Mouse (Mus musculus) cerebellum, postnatal 25 days (tissue): Measurements from ENCODE around the gene Dhh.
"Not testable (repeated sequence)": the region's sequence is repeated elsewhere in the genome, so short reads cannot be mapped to it uniquely, and the experiment has no call there.

Experiments used
- DNase-seq, 2 experiments: peaks; one replicate each; pipeline ENCODE4 v3.0.0; 2021; ENCODE audit warnings: mixed read lengths in 2 of 2

Dhh gene

GRCm38 (mm10) chr15:98897928-98898800, at the start of gene Dhh:
TSS of gene Dhh (minus strand) at chr15:98898540.
- DNase-seq = peak in 1 of 2 experiments; percentile 43

- DNase-seq = no peak
Observed at GRCm38 (mm10) chr15:98947884-98948283, 49.5 kb upstream of the Dhh start.

GRCm38 (mm10) chr15:98943133-98943532, 44.8 kb upstream of the Dhh start:
- no peak for DNase-seq

- no peak for DNase-seq
Observed at GRCm38 (mm10) chr15:98942081-98942480, 43.7 kb upstream of the Dhh start.

- DNase-seq = no peak
Observed at GRCm38 (mm10) chr15:98941539-98941938, 43.2 kb upstream of the Dhh start.

GRCm38 (mm10) chr15:98940816-98941215, 42.5 kb upstream of the Dhh start:
- peak; percentile 56 to 61 for DNase-seq

GRCm38 (mm10) chr15:98934217-98934839, 36.0 kb upstream of the Dhh start, which contains the start of gene Tuba1b:
TSS of gene Tuba1b (minus strand) at chr15:98934565.
- DNase-seq = peak; percentile 93 to 96

- peak; percentile 96 to 99 for DNase-seq
Observed at GRCm38 (mm10) chr15:98933833-98934216, 35.5 kb upstream of the Dhh start.

GRCm38 (mm10) chr15:98933004-98933671, 34.8 kb upstream of the Dhh start:
- peak; percentile 64 to 65 for DNase-seq

GRCm38 (mm10) chr15:98930998-98931397, 32.7 kb upstream of the Dhh start:
- no peak for DNase-seq

GRCm38 (mm10) chr15:98930017-98930734, 31.8 kb upstream of the Dhh start:
- DNase-seq = no peak

- peak; percentile 82 to 89 for DNase-seq
Observed at GRCm38 (mm10) chr15:98928598-98929240, 30.4 kb upstream of the Dhh start.

- DNase-seq = no peak
Observed at GRCm38 (mm10) chr15:98927566-98927965, 29.2 kb upstream of the Dhh start.

- no peak for DNase-seq
Observed at GRCm38 (mm10) chr15:98924682-98925081, 26.3 kb upstream of the Dhh start.

- DNase-seq = no peak
Observed at GRCm38 (mm10) chr15:98923031-98923537, 24.7 kb upstream of the Dhh start.

GRCm38 (mm10) chr15:98922581-98922980, 24.2 kb upstream of the Dhh start:
- DNase-seq = no peak

- DNase-seq = no peak
Observed at GRCm38 (mm10) chr15:98921510-98921909, 23.2 kb upstream of the Dhh start.

- DNase-seq = not testable (repeated sequence)
Observed at GRCm38 (mm10) chr15:98918499-98918895, 20.2 kb upstream of the Dhh start.

- peak; percentile 99 for DNase-seq
Observed at GRCm38 (mm10) chr15:98917538-98918498, 19.5 kb upstream of the Dhh start, which contains the start of gene Lmbr1l. TSS of gene Lmbr1l (minus strand) at chr15:98918231.

- DNase-seq = peak; percentile 30 to 40
Observed at GRCm38 (mm10) chr15:98917091-98917490, 18.8 kb upstream of the Dhh start.

- DNase-seq = no peak
Observed at GRCm38 (mm10) chr15:98916016-98916415, 17.7 kb upstream of the Dhh start.
